Mouse (Mus musculus): Measurements from ENCODE around the gene Nxn. TPM values are rescaled to one million over a fixed set of nuclear protein-coding genes. Genes with fewer than 3 reads are reported as not detected.

Gene Nxn
- total and polyA plus RNA-seq, 3 experiments = 52.8 to 54.3 (median 53.0) TPM

DNA sequence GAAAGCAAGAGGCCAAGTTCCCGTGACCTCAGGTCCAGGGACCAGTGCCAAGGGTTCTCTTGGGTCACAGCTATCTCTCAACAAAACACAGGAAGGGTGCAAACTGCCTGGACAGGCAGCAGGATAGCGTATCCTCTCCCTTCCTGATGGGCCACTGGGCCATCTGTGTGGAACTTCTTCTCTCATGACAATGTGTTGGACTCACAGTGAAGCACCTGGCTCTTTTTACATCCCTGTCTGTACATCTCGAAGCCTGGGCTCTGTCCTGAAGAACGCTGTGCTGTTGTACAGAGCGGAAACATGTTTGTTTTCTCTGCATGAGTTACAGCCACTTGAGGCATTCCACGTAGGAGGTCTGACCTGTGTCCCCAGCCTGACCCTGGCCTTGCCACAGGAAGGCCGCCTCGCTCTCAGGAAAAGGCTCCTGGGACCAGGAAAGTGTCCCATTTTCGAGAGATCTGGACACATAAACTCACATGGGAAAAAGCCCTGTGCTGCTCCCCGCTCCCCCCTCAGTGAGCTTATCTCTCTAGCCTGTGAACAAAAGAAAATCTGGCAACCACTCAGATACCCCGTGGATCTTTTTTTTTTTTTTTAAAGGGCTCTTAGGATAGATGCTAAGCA, 18.9 kb downstream of the Nxn start:
- TF ChIP-seq POLR2AphosphoS2 (IDR thresholded peaks at IDR 0.05; ENCODE audit: low read length) (no peak), ZNF384 (IDR thresholded peaks at IDR 0.05; ENCODE audit: low read depth, low read length) (peak; percentile 61; the same call in 1 of the 2 replicates), ZMIZ1 (IDR thresholded peaks at IDR 0.05; ENCODE audit: low read depth, low read length) (no peak), EP300 (IDR thresholded peaks at IDR 0.05; ENCODE audit: low read depth in 1 of 2, low read length in 2 of 2) (no peak), POLR2AphosphoS5 (IDR thresholded peaks at IDR 0.05; ENCODE audit: borderline replicate concordance, low read depth, low read length) (no peak), MAX (IDR thresholded peaks at IDR 0.05; ENCODE audit: low read length) (no peak), TBP (IDR thresholded peaks at IDR 0.05; ENCODE audit: low read depth, low read length) (no peak)
- no peak for DNase-seq (ENCODE audit: low read depth, low spot score)
- Histone ChIP-seq H3K4me1 (ENCODE audit: control insufficient read depth in 1 of 2, insufficient read depth in 2 of 2, low read length in 2 of 2) (no peaks in the 10 kb centered on the region), H3K9ac (ENCODE audit: control insufficient read depth, low read depth, low read length, poor library complexity, severe bottlenecking) (no peak overlapping the region), H3K9me3 (replicated peaks; ENCODE audit: insufficient read depth, low read length) (no peaks in the 10 kb centered on the region), H3K79me2 (ENCODE audit: control insufficient read depth, insufficient read depth, low read length, poor library complexity) (no peaks in the 10 kb centered on the region; the same call in 1 of the 2 replicates), H3K27ac (ENCODE audit: control insufficient read depth, low read depth, low read length) (no peak overlapping the region), H3K4me3 (ENCODE audit: control insufficient read depth in 1 of 2, insufficient read depth in 1 of 2, low read depth in 2 of 2, low read length in 2 of 2) (no peak overlapping the region), H3K36me3 (ENCODE audit: control insufficient read depth in 1 of 2, insufficient read depth in 2 of 2, low read length in 2 of 2) (peaks cover 0 to 4% of the 10 kb centered on the region in 2 experiments; a peak in 1 of 4 replicates), H3K27me3 (ENCODE audit: control insufficient read depth in 1 of 2, insufficient read depth in 2 of 2, low read length in 2 of 2) (no peaks in the 10 kb centered on the region)

- DNase-seq (ENCODE audit: low read depth, low spot score) = no peak
- Histone ChIP-seq H3K9me3 (replicated peaks; ENCODE audit: insufficient read depth, low read length) (no peaks in the 10 kb centered on the region), H3K79me2 (ENCODE audit: control insufficient read depth, insufficient read depth, low read length, poor library complexity) (no peaks in the 10 kb centered on the region; the same call in 1 of the 2 replicates), H3K4me3 (ENCODE audit: control insufficient read depth in 1 of 2, insufficient read depth in 1 of 2, low read depth in 2 of 2, low read length in 2 of 2) (no peak overlapping the region), H3K27me3 (ENCODE audit: control insufficient read depth in 1 of 2, insufficient read depth in 2 of 2, low read length in 2 of 2) (no peaks in the 10 kb centered on the region), H3K27ac (ENCODE audit: control insufficient read depth, low read depth, low read length) (no peak overlapping the region), H3K4me1 (ENCODE audit: control insufficient read depth in 1 of 2, insufficient read depth in 2 of 2, low read length in 2 of 2) (no peaks in the 10 kb centered on the region), H3K9ac (ENCODE audit: control insufficient read depth, low read depth, low read length, poor library complexity, severe bottlenecking) (no peak overlapping the region), H3K36me3 (ENCODE audit: control insufficient read depth in 1 of 2, insufficient read depth in 2 of 2, low read length in 2 of 2) (peaks cover 0 to 4% of the 10 kb centered on the region in 2 experiments; a peak in 1 of 4 replicates)
- TF ChIP-seq USF2 (IDR thresholded peaks at IDR 0.05; ENCODE audit: borderline replicate concordance in 1 of 2, insufficient read depth in 1 of 2, low read depth in 1 of 2, low read length in 2 of 2) (no peak), CTCF (IDR thresholded peaks at IDR 0.05 in 2 of 3, conservative IDR thresholded peaks at IDR 0.05 in 1 of 3; ENCODE audit: control insufficient read depth in 1 of 3, insufficient read depth in 1 of 3, low read depth in 2 of 3, low read length in 3 of 3, poor library complexity in 1 of 3, severe bottlenecking in 1 of 3) (no peak), TAL1 (IDR thresholded peaks at IDR 0.05; ENCODE audit: low read length) (no peak), RAD21 (IDR thresholded peaks at IDR 0.05; ENCODE audit: low read depth, low read length) (no peak), MEF2A (IDR thresholded peaks at IDR 0.05; ENCODE audit: extremely low read depth, insufficient replicate concordance, low read depth, low read length, poor library complexity, severe bottlenecking) (no peak), SIN3A (IDR thresholded peaks at IDR 0.05; ENCODE audit: low read length) (no peak), JUND (IDR thresholded peaks at IDR 0.05; ENCODE audit: low read depth, low read length) (no peak), MXI1 (IDR thresholded peaks at IDR 0.05; ENCODE audit: low read depth, low read length) (no peak)
These were observed 22.5 kb downstream of the Nxn start for GRCm38 (mm10) chr11:76376425-76376824.
